Mouse (Mus musculus): ENCODE measurements at regions not wholly inside any gene's neighbourhood (a gene's known extent, or its start where the extent isn't known, plus 50 kb on each side); places are given as distances from the start of the nearest gene placed in this dataset.

DNA sequence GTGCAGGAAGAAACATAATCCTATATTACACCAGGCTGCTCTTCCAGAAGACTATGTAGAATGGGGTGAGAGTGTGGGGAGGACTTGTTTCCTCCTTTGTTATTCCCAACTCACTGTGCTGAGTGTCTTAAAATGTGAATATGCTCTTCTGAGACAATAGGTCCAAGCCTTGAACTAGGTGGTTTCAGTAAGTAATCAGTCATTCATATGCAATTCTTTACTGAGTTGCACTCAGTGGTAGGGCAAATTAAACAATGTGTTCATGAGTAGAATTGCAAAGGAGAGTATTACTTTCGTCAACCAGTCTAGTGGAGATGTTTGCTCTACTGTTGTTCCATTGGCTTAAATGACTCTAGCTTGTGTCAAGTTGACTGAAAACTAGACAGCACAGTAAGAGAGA, 1015.1 kb downstream of the Olfm4 start:
- Histone ChIP-seq H3K36me3 (ENCODE audit: insufficient read depth, low read length) (no peaks in the 10 kb centered on the region), H3K4me3 (ENCODE audit: low read length) (no peak overlapping the region), H3K9ac (replicated peaks; ENCODE audit: low read length) (no peak overlapping the region), H3K4me1 (ENCODE audit: insufficient read depth, low read length) (no peaks in the 10 kb centered on the region), H3K27ac (ENCODE audit: low read length) (no peak overlapping the region), H3K9me3 (ENCODE audit: low read length) (no peaks in the 10 kb centered on the region), H3K27me3 (ENCODE audit: insufficient read depth, low read length) (no peaks in the 10 kb centered on the region), H3K4me2 (replicated peaks; ENCODE audit: low read depth, low read length) (no peak overlapping the region)
- 81% methylated on average over 1 of the region's 1 CpGs for WGBS
- ATAC-seq (ENCODE audit: low FRiP score, low TSS enrichment) = no peak

DNA sequence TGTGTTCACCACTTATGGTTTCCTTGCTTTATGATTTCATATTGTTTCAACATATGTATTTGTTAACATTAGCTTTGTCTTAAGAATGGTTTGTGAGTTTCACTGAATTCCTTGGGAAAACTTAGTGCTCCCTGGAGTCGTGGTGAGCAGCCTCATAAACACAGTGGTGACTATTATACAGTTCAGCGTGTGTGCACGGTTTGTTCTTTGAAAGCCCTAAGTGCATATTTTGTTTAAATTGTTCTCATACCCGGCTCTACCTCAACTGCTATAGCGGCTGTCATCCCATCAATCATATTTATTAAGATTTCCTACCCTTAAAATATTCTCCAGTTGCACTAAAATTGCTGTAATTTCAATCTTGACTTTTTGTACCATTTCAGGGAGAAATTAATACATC, 1029.3 kb downstream of the Olfm4 start:
- H3K9me3 ChIP-seq (ENCODE audit: low read length) = no peaks in the 10 kb centered on the region
- H3K4me3 ChIP-seq (ENCODE audit: low read length) = no peak overlapping the region
- WGBS = 63% methylated on average over 5 of the region's 5 CpGs
- H3K4me1 ChIP-seq (ENCODE audit: insufficient read depth, low read length) = no peaks in the 10 kb centered on the region
- no peak overlapping the region for H3K9ac ChIP-seq (replicated peaks; ENCODE audit: low read length)
- no peak overlapping the region for H3K27ac ChIP-seq (ENCODE audit: low read length)
- ATAC-seq (ENCODE audit: low FRiP score, low TSS enrichment) = no peak
- H3K27me3 ChIP-seq (ENCODE audit: insufficient read depth, low read length) = no peaks in the 10 kb centered on the region
- no peak overlapping the region for H3K4me2 ChIP-seq (replicated peaks; ENCODE audit: low read depth, low read length)
- no peaks in the 10 kb centered on the region for H3K36me3 ChIP-seq (ENCODE audit: insufficient read depth, low read length)

GRCm38 (mm10) chr14:81031475-81031874, 1047.6 kb downstream of the Olfm4 start:
- Histone ChIP-seq H3K27me3 (ENCODE audit: insufficient read depth, low read length) (no peaks in the 10 kb centered on the region), H3K27ac (ENCODE audit: low read length) (no peak overlapping the region), H3K4me2 (replicated peaks; ENCODE audit: low read depth, low read length) (no peak overlapping the region), H3K9me3 (ENCODE audit: low read length) (no peaks in the 10 kb centered on the region), H3K36me3 (ENCODE audit: insufficient read depth, low read length) (no peaks in the 10 kb centered on the region), H3K4me1 (ENCODE audit: insufficient read depth, low read length) (no peaks in the 10 kb centered on the region), H3K9ac (replicated peaks; ENCODE audit: low read length) (no peak overlapping the region), H3K4me3 (ENCODE audit: low read length) (no peak overlapping the region)
- no peak for ATAC-seq (ENCODE audit: low FRiP score, low TSS enrichment)

DNA sequence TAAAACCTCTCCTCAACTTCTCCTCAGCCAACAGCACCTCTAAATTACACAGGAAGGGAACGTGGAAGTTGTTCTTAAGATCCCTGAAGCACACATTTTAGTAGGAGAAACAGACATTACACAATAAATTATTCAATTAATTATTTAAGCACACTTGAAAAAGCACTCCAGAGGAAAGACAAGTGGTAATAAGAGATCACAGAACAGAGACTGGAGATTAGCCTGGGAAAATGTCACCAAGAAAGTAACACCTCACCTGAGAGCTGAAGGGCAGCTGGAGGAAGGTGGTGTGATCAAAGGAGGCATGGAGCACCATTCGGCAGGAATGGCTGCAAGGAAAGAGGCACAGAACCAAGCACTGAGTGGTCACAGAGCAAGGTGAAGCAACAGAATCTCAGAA, 1053.8 kb downstream of the Olfm4 start:
- H3K9ac ChIP-seq (replicated peaks; ENCODE audit: low read length) = no peak overlapping the region
- no peaks in the 10 kb centered on the region for H3K27me3 ChIP-seq (ENCODE audit: insufficient read depth, low read length)
- H3K27ac ChIP-seq (ENCODE audit: low read length) = no peak overlapping the region
- no peaks in the 10 kb centered on the region for H3K36me3 ChIP-seq (ENCODE audit: insufficient read depth, low read length)
- H3K4me1 ChIP-seq (ENCODE audit: insufficient read depth, low read length) = no peaks in the 10 kb centered on the region
- no peak for ATAC-seq (ENCODE audit: low FRiP score, low TSS enrichment)
- WGBS = 32% methylated on average over 2 of the region's 2 CpGs
- no peaks in the 10 kb centered on the region for H3K9me3 ChIP-seq (ENCODE audit: low read length)
- no peak overlapping the region for H3K4me3 ChIP-seq (ENCODE audit: low read length)
- no peak overlapping the region for H3K4me2 ChIP-seq (replicated peaks; ENCODE audit: low read depth, low read length)

DNA sequence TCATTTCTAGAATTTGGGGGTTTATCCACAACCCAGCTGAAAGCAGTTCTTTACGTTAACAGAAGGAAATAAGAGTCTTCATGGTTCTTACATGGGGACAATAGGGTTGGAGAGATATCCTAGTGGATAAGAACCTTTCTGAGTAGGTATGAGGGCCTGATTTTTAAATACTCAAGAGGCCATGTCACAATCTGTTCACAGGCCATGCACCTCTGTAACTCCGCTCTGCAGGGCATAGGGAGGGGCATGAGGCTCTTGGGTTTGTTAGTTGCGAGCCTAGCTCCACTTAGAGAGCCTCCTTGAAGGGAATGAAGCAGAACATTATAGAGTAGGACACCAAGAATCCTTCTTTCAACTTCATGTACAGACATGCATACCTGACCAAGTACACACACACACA, 1054.2 kb downstream of the Olfm4 start:
- Histone ChIP-seq H3K4me3 (ENCODE audit: low read length) (no peak overlapping the region), H3K9me3 (ENCODE audit: low read length) (no peaks in the 10 kb centered on the region), H3K27ac (ENCODE audit: low read length) (no peak overlapping the region), H3K36me3 (ENCODE audit: insufficient read depth, low read length) (no peaks in the 10 kb centered on the region), H3K27me3 (ENCODE audit: insufficient read depth, low read length) (no peaks in the 10 kb centered on the region), H3K4me1 (ENCODE audit: insufficient read depth, low read length) (no peaks in the 10 kb centered on the region), H3K4me2 (replicated peaks; ENCODE audit: low read depth, low read length) (no peak overlapping the region), H3K9ac (replicated peaks; ENCODE audit: low read length) (no peak overlapping the region)
- WGBS = 87% methylated on average over 3 of the region's 3 CpGs
- no peak for ATAC-seq (ENCODE audit: low FRiP score, low TSS enrichment)

All from kidney, embryonic 16.5 days (tissue).